Mouse (Mus musculus) heart, postnatal 25 days (tissue): ENCODE measurements around the gene Pacrg. TPM values are rescaled to one million over a fixed set of nuclear protein-coding genes. Genes with fewer than 3 reads are reported as not detected.

Experiments used
- DNase-seq: peaks from one replicate; pipeline ENCODE4 v3.0.0; 2022; ENCODE audit warnings: low spot score
- intact Hi-C: fragments of 180-260 bp; cut with DNase I; formaldehyde crosslinking; loops from one replicate; pipeline ENCODE4 v1.15.1; 2025
- total RNA-seq, 2 experiments: library from RNA; stranded (reverse); gene quantifications; 2 replicates each; pipeline ENCODE4 v1.2.3; 2021

The Pacrg gene
- total RNA-seq, 2 experiments from 2014 or later, result 1.1 to 1.2 TPM

- DNase-seq, result no peak
- intact Hi-C loops, result no loop called here
Measured at GRCm38 (mm10) chr17:10430831-10431230, 409.3 kb downstream of the Pacrg start.

- intact Hi-C loops, result no loop called here
- DNase-seq, result no peak
Measured at GRCm38 (mm10) chr17:10429406-10429805, 410.7 kb downstream of the Pacrg start.

- intact Hi-C loops, result no loop called here
Measured at GRCm38 (mm10) chr17:10425311-10425710, 414.8 kb downstream of the Pacrg start.

GRCm38 (mm10) chr17:10417558-10418253, 422.4 kb downstream of the Pacrg start:
- intact Hi-C loops, result no loop called here
- DNase-seq, result no peak

More at GRCm38 (mm10) chr17:10425311-10425710, 414.8 kb downstream of the Pacrg start:
- DNase-seq, result no peak

GRCm38 (mm10) chr17:10416995-10417394, 423.1 kb downstream of the Pacrg start:
- intact Hi-C loops, result no loop called here
- no peak for DNase-seq

GRCm38 (mm10) chr17:10416101-10416500, 424.0 kb downstream of the Pacrg start:
- intact Hi-C loops, result no loop called here

GRCm38 (mm10) chr17:10414383-10414782, 425.7 kb downstream of the Pacrg start:
- intact Hi-C loops, result no loop called here
- DNase-seq, result no peak

More at GRCm38 (mm10) chr17:10416101-10416500, 424.0 kb downstream of the Pacrg start:
- no peak for DNase-seq

GRCm38 (mm10) chr17:10413870-10414269, 426.2 kb downstream of the Pacrg start:
- no peak for DNase-seq
- intact Hi-C loops, result no loop called here

GRCm38 (mm10) chr17:10410597-10411476, 429.3 kb downstream of the Pacrg start:
- intact Hi-C loops, result no loop called here

GRCm38 (mm10) chr17:10408681-10409081, 431.4 kb downstream of the Pacrg start:
- no peak for DNase-seq
- intact Hi-C loops, result no loop called here

More at GRCm38 (mm10) chr17:10410597-10411476, 429.3 kb downstream of the Pacrg start:
- DNase-seq, result no peak

GRCm38 (mm10) chr17:10407031-10407722, 432.9 kb downstream of the Pacrg start:
- intact Hi-C loops, result no loop called here
- DNase-seq, result no peak

- no peak for DNase-seq
- intact Hi-C loops, result no loop called here
Measured at GRCm38 (mm10) chr17:10406311-10406710, 433.8 kb downstream of the Pacrg start.

- DNase-seq, result no peak
- intact Hi-C loops, result no loop called here
Measured at GRCm38 (mm10) chr17:10405906-10406305, 434.2 kb downstream of the Pacrg start.

GRCm38 (mm10) chr17:10403186-10403585, 436.9 kb downstream of the Pacrg start:
- no peak for DNase-seq
- intact Hi-C loops, result no loop called here

GRCm38 (mm10) chr17:10402064-10402640, 438.0 kb downstream of the Pacrg start:
- DNase-seq, result no peak
- intact Hi-C loops, result no loop called here

GRCm38 (mm10) chr17:10401529-10401928, 438.6 kb downstream of the Pacrg start:
- no peak for DNase-seq
- intact Hi-C loops, result no loop called here

GRCm38 (mm10) chr17:10399706-10400105, 440.4 kb downstream of the Pacrg start:
- DNase-seq, result no peak
- intact Hi-C loops, result no loop called here

GRCm38 (mm10) chr17:10398871-10399270, 441.2 kb downstream of the Pacrg start:
- no peak for DNase-seq

GRCm38 (mm10) chr17:10397924-10398627, 442.0 kb downstream of the Pacrg start:
- intact Hi-C loops, result no loop called here

More at GRCm38 (mm10) chr17:10398871-10399270, 441.2 kb downstream of the Pacrg start:
- intact Hi-C loops, result no loop called here

More at GRCm38 (mm10) chr17:10397924-10398627, 442.0 kb downstream of the Pacrg start:
- DNase-seq, result no peak
